Mouse (Mus musculus): ENCODE measurements around the gene Ern1. TPM values are rescaled to one million over a fixed set of nuclear protein-coding genes. Genes with fewer than 3 reads are reported as not detected.
A peak's percentile ranks its signal among the peaks of the same experiment; 100 is the strongest.

Gene Ern1
- polyA plus RNA-seq, 1 experiment, result 9.3 TPM

- TF ChIP-seq CTCF (IDR thresholded peaks at IDR 0.05; ENCODE audit: borderline replicate concordance, insufficient read depth, low read length) (no peak), POLR2A (IDR thresholded peaks at IDR 0.05; ENCODE audit: low read depth, low read length) (no peak)
These were observed 1.4 kb downstream of the Ern1 start for GRCm38 (mm10) chr11:106486042-106486865.

GRCm38 (mm10) chr11:106485611-106486010, 2.0 kb downstream of the Ern1 start:
- Histone ChIP-seq H3K4me1 (ENCODE audit: control insufficient read depth, insufficient read depth, low read length) (peaks cover 2% of the 10 kb centered on the region), H3K4me3 (ENCODE audit: insufficient read depth, low read length) (no peak overlapping the region), H3K27ac (ENCODE audit: insufficient read depth, low read length) (no peak overlapping the region)
- TF ChIP-seq CTCF (IDR thresholded peaks at IDR 0.05; ENCODE audit: borderline replicate concordance, insufficient read depth, low read length), result no peak
- no peak for TF ChIP-seq POLR2A (IDR thresholded peaks at IDR 0.05; ENCODE audit: low read depth, low read length)

More at GRCm38 (mm10) chr11:106486042-106486865, 1.4 kb downstream of the Ern1 start:
- Histone ChIP-seq H3K4me3 (ENCODE audit: insufficient read depth, low read length) (peak overlapping the region; percentile 96), H3K27ac (ENCODE audit: insufficient read depth, low read length) (no peak overlapping the region), H3K4me1 (ENCODE audit: control insufficient read depth, insufficient read depth, low read length) (peaks cover 2% of the 10 kb centered on the region)

- no peak for TF ChIP-seq POLR2A (IDR thresholded peaks at IDR 0.05; ENCODE audit: low read depth, low read length)
- no peak for TF ChIP-seq CTCF (IDR thresholded peaks at IDR 0.05; ENCODE audit: borderline replicate concordance, insufficient read depth, low read length)
- no peak overlapping the region for H3K27ac ChIP-seq (ENCODE audit: insufficient read depth, low read length)
These were observed 2.8 kb downstream of the Ern1 start for GRCm38 (mm10) chr11:106484875-106485274.

GRCm38 (mm10) chr11:106482867-106483266, 4.8 kb downstream of the Ern1 start:
- Histone ChIP-seq H3K27ac (ENCODE audit: insufficient read depth, low read length) (no peak overlapping the region), H3K4me3 (ENCODE audit: insufficient read depth, low read length) (no peak overlapping the region), H3K4me1 (ENCODE audit: control insufficient read depth, insufficient read depth, low read length) (peaks cover 6% of the 10 kb centered on the region)
- TF ChIP-seq POLR2A (IDR thresholded peaks at IDR 0.05; ENCODE audit: low read depth, low read length) (no peak), CTCF (IDR thresholded peaks at IDR 0.05; ENCODE audit: borderline replicate concordance, insufficient read depth, low read length) (no peak)

More at GRCm38 (mm10) chr11:106484875-106485274, 2.8 kb downstream of the Ern1 start:
- no peak overlapping the region for H3K4me3 ChIP-seq (ENCODE audit: insufficient read depth, low read length)
- peaks cover 6% of the 10 kb centered on the region for H3K4me1 ChIP-seq (ENCODE audit: control insufficient read depth, insufficient read depth, low read length)

- no peak overlapping the region for H3K4me3 ChIP-seq (ENCODE audit: insufficient read depth, low read length)
- no peak for TF ChIP-seq CTCF (IDR thresholded peaks at IDR 0.05; ENCODE audit: borderline replicate concordance, insufficient read depth, low read length)
- no peak for TF ChIP-seq POLR2A (IDR thresholded peaks at IDR 0.05; ENCODE audit: low read depth, low read length)
- no peak overlapping the region for H3K27ac ChIP-seq (ENCODE audit: insufficient read depth, low read length)
These were observed 6.0 kb downstream of the Ern1 start for GRCm38 (mm10) chr11:106481651-106482050.

GRCm38 (mm10) chr11:106480530-106480885, 7.1 kb downstream of the Ern1 start:
- peaks cover 6% of the 10 kb centered on the region for H3K4me1 ChIP-seq (ENCODE audit: control insufficient read depth, insufficient read depth, low read length)
- no peak overlapping the region for H3K27ac ChIP-seq (ENCODE audit: insufficient read depth, low read length)
- no peak overlapping the region for H3K4me3 ChIP-seq (ENCODE audit: insufficient read depth, low read length)
- no peak for TF ChIP-seq POLR2A (IDR thresholded peaks at IDR 0.05; ENCODE audit: low read depth, low read length)

More at GRCm38 (mm10) chr11:106481651-106482050, 6.0 kb downstream of the Ern1 start:
- H3K4me1 ChIP-seq (ENCODE audit: control insufficient read depth, insufficient read depth, low read length), result peaks cover 6% of the 10 kb centered on the region

GRCm38 (mm10) chr11:106479619-106480529, 7.8 kb downstream of the Ern1 start:
- TF ChIP-seq CTCF (IDR thresholded peaks at IDR 0.05; ENCODE audit: borderline replicate concordance, insufficient read depth, low read length) (no peak), POLR2A (IDR thresholded peaks at IDR 0.05; ENCODE audit: low read depth, low read length) (no peak)
- H3K4me1 ChIP-seq (ENCODE audit: control insufficient read depth, insufficient read depth, low read length), result peaks cover 6% of the 10 kb centered on the region

GRCm38 (mm10) chr11:106478745-106479144, 8.9 kb downstream of the Ern1 start:
- Histone ChIP-seq H3K4me3 (ENCODE audit: insufficient read depth, low read length) (no peak overlapping the region), H3K4me1 (ENCODE audit: control insufficient read depth, insufficient read depth, low read length) (peaks cover 6% of the 10 kb centered on the region), H3K27ac (ENCODE audit: insufficient read depth, low read length) (no peak overlapping the region)
- TF ChIP-seq CTCF (IDR thresholded peaks at IDR 0.05; ENCODE audit: borderline replicate concordance, insufficient read depth, low read length) (no peak), POLR2A (IDR thresholded peaks at IDR 0.05; ENCODE audit: low read depth, low read length) (no peak)

More at GRCm38 (mm10) chr11:106479619-106480529, 7.8 kb downstream of the Ern1 start:
- Histone ChIP-seq H3K27ac (ENCODE audit: insufficient read depth, low read length) (no peak overlapping the region), H3K4me3 (ENCODE audit: insufficient read depth, low read length) (no peak overlapping the region)

- no peak overlapping the region for H3K4me3 ChIP-seq (ENCODE audit: insufficient read depth, low read length)
- no peak for TF ChIP-seq POLR2A (IDR thresholded peaks at IDR 0.05; ENCODE audit: low read depth, low read length)
- no peak for TF ChIP-seq CTCF (IDR thresholded peaks at IDR 0.05; ENCODE audit: borderline replicate concordance, insufficient read depth, low read length)
- no peak overlapping the region for H3K27ac ChIP-seq (ENCODE audit: insufficient read depth, low read length)
- H3K4me1 ChIP-seq (ENCODE audit: control insufficient read depth, insufficient read depth, low read length), result peaks cover 3% of the 10 kb centered on the region; the same call in 1 of the 2 replicates
These were observed 10.0 kb downstream of the Ern1 start for GRCm38 (mm10) chr11:106477505-106478160.
